Mouse (Mus musculus): ENCODE results near the gene Apoa2.
"Not testable (repeated sequence)": the region's sequence is repeated elsewhere in the genome, so short reads cannot be mapped to it uniquely, and the experiment has no call there.

The Apoa2 gene

GRCm38 (mm10) chr1:171235791-171236190, 10.9 kb downstream of the Apoa2 start:
- in situ Hi-C loops (cut with MboI, MseI): no loop called here

DNA sequence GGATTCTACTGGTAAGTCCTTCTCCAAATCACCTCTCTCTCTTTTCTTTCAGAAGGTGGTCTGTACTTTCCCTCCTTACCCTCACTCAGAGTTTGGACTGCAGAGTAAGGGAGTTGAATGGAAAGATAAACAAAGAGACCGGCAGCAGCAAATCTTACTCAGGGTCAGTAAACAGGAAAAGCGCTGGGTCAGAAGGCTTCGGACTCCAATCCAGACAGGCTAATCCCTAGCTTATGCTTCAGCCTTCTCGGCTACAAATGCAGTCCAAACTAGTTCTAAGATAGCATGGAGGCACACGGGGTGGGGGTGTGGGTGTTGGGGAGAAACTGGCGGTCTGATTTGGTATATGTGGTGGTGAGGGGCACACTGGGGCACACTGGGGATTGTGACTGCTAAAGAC, 12.6 kb downstream of the Apoa2 start:
- in situ Hi-C loops (cut with MboI, MseI): no loop called here

DNA sequence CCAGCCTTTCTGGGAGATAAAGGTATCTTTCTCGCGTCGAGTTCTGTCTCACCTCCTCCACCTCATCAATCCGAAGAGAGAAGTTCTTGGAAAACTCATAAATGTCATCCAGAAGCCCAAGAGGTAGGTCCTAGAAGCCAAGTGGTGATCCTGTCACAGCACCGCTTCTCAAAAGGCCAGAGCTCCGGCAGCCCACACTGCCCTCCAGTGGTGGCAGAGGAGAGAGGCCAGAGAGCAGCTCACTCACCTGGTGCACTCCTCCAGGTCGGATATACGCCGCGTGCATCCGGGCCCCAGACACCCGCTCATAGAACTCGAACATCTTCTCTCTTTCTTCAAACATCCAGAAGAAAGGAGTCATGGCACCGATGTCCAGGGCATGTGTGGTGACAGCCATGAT, 13.6 kb downstream of the Apoa2 start:
- in situ Hi-C loops (cut with MboI, MseI): no loop called here

- in situ Hi-C loops (cut with MboI, MseI): no loop called here
Measured at GRCm38 (mm10) chr1:171239992-171240744, 15.3 kb downstream of the Apoa2 start.

- in situ Hi-C loops (cut with MboI, MseI): no loop called here
Measured at GRCm38 (mm10) chr1:171240911-171241310, 16.1 kb downstream of the Apoa2 start.

DNA sequence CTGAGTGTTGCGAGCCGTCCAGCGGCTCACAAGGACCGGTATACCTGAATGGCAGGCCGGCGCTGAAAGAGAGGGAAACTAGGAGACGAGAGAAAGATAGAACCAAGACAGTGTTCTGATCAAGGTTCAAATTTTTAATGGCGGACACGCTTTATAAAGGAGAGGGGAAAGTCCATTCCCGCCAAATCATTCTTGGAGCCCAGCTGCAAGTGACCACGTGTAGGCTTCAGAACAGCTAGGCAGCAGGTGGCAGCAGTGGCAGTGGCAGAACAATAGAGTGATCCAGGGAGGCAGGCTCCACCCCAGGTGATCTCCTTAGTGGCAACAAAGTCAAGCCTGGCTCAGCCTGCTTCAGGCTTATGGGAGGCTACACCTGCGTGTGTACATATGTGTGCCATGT, 17.1 kb downstream of the Apoa2 start:
- in situ Hi-C loops (cut with MboI, MseI): not testable (repeated sequence)

DNA sequence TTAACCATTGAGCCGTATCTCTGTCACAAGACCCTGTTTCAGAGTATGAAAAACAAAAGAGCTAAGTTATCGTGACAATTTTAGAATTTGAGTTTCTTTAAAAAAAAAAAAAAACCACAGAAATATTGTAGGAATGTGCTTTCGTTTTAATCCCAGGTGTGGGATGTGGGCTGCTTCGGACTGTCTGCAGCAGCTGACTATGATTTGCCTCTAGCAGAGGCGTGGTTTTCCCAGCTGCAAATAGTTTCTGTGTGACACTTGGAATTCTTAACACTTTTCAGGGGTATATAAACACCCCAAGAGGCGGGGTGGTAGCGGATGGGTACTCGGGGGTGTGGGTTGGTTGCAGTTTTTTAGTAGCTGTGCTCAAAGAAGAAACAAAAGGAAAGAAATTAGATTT, 20.5 kb downstream of the Apoa2 start:
- in situ Hi-C loops (cut with MboI, MseI): no loop called here

DNA sequence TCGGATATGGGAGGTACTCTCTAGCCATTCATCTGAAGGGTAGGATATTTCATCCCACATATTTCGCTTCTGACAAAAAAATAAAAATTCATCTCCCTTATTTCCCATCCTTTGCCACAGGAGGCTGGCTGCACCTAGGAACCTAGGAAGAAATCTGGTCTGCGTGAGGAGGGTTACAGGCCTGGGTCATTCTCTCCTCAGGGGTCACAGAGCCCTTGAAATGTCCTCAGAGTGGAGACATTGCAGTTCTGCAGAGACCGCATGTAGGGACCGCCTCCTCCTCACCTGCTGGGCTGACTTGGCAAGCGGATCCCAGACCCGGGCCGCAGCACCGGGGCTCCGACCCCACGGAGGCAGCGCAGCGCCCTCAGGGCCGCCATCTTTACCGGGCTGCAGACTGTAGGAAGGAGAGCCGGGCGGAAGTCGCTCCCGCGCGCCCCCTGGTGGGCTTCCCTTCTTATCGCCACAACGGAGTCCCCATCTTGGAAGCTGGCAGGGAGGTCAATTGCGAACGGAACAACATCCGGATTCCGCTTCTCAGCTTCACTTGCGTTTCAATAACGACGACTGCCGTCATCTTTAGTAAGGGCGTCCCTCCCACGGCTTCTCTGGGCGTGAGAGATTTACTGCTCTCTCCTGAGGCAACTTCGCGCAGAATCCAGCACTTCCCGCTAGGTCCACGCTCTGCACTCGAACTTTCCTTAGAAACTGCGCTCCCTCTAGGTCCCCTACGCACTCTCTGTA, 22.0 kb downstream of the Apoa2 start:
- in situ Hi-C loops (cut with MboI, MseI): no loop called here

- in situ Hi-C loops (cut with MboI, MseI): no loop called here
Measured at GRCm38 (mm10) chr1:171247453-171247841, 22.6 kb downstream of the Apoa2 start.

GRCm38 (mm10) chr1:171247916-171248315, 23.1 kb downstream of the Apoa2 start:
- in situ Hi-C loops (cut with MboI, MseI): no loop called here

GRCm38 (mm10) chr1:171248386-171249226, 23.8 kb downstream of the Apoa2 start:
- in situ Hi-C loops (cut with MboI, MseI): no loop called here

DNA sequence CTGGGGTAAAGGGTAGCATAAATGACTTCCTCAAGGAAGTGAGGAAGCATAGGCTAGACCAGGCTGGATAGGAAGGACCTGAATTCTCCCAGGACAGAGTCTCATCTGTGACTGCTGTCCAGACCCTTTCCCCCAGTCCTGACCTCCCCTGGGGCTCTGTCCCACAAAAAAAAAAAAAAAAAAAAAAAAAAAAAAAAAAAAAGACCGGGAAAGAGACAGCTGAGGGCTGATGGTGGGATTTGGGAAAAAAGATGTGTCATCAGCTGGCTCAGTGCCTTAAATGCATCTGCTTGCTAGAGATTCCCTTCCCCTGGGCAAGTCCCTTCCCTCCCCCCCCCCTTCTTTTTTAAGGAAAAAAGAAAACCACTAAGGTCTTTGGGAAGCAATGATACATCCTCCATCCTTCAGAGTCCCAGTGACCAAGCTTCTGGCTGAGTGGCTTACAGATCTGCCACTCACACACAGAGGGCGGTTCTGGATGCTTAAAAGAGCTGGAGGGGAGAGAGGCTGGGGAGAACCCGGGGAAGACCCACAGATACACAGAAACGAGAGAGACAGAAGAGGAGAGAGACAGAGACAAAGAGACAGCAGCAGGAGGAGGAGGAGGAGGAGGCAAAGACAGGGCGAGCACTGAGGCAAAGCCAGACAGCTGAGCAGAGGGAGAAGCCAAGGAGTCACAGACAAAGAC, 25.2 kb downstream of the Apoa2 start, which contains the start of gene Adamts4:
Gene Adamts4, plus strand, starts transcription at position 509 of the 688 bp plus-strand sequence.
- in situ Hi-C loops (cut with MboI, MseI): no loop called here

DNA sequence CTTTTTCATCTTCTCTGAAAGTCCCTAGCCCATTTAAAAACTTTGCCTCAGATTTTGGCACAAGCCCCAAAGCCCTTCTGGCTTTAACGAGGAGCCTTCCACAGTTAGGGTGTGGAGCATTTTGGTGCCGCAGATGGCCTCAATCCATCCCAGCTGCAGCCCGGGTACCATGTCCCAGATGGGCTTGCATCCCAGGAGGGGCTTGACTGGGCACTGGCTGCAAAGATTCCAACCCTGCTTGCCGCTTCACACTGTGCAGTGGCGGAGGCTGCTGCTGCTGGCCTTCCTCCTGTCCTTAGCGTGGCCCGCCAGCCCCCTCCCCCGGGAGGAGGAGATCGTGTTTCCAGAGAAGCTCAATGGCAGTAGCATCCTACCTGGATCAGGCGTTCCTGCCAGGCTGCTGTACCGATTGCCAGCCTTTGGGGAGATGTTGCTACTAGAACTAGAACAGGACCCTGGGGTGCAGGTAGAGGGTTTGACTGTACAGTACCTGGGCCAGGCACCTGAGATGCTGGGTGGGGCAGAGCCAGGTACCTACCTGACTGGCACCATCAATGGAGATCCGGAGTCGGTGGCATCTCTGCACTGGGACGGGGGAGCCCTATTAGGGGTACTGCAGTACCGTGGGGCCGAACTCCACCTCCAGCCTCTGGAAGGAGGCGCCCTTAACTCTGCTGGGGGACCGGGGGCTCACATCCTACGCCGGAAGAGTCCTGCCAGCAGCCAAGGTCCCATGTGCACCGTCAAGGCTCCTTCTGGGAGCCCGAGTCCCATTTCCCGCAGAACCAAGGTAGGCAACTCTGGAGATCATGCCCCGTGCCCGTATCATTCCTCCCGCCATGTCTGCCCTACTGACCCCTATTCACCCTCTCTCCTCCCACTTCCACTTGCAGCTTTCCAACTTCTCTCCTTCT, 26.1 kb downstream of the Apoa2 start, which contains the start of gene Ndufs2:
Gene Ndufs2, minus strand, starts transcription at position 709 of the 914 bp plus-strand sequence.
- in situ Hi-C loops (cut with MboI, MseI): no loop called here

- in situ Hi-C loops (cut with MboI, MseI): no loop called here
Measured at GRCm38 (mm10) chr1:171251594-171252324, 26.9 kb downstream of the Apoa2 start.

DNA sequence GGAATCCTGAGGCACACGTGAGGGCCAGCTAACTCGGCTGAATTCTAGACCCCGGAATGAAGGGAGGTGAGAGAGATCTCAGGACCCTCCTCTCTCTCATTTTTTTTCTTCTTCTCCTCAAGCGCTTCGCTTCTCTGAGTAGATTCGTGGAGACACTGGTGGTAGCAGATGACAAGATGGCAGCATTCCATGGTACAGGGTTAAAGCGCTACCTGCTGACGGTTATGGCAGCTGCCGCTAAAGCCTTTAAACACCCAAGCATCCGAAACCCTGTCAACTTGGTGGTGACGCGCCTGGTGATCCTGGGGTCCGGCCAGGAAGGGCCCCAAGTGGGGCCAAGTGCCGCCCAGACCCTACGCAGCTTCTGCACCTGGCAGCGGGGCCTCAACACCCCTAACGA, 27.6 kb downstream of the Apoa2 start:
- in situ Hi-C loops (cut with MboI, MseI): no loop called here

- in situ Hi-C loops (cut with MboI, MseI): no loop called here
Measured at GRCm38 (mm10) chr1:171256095-171256818, 31.4 kb downstream of the Apoa2 start.

DNA sequence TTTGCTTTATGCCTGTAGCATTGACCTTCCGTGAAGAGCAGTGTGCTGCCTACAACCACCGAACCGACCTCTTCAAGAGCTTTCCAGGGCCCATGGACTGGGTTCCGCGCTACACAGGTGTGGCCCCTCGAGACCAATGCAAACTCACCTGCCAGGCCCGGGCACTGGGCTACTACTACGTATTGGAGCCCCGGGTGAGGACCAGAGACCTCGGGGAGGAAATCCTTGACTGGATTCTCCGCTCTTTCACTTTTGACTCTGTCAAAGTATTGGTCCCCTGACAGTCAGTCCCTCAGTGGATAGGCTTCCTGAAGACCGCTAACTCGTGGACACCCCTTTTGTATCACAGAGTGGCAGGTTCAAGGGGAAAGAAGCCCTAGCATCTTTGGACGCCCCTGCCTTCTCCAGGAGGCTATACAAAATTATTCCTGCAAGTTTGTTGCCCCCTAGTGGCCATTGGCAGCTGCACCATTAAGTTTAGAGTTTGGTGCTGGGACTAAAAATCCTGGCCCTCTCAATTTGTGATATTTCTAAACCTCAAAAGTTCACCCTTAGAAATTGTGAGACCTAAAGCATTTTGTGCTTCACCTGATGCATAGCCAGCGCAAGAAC, 32.2 kb downstream of the Apoa2 start:
- in situ Hi-C loops (cut with MboI, MseI): no loop called here

DNA sequence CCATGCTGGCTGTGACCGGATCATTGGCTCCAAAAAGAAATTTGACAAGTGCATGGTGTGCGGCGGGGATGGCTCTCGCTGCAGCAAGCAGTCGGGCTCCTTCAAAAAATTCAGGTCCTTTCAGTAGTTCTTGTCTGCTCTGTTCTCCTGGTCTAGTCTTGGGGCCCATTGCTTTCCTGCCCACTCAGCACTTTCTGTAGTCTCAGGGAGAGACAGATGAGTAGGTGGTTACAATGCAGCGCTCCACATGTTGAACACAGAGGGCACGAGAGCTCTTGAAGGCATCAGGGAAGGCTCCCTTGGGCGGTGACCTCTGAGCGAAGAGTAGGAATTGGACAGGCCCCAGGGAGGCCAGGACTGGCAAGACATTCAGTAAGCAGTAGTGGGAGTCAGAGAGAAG, 32.9 kb downstream of the Apoa2 start:
- in situ Hi-C loops (cut with MboI, MseI): no loop called here

- in situ Hi-C loops (cut with MboI, MseI): no loop called here
Measured at GRCm38 (mm10) chr1:171258921-171259320, 34.1 kb downstream of the Apoa2 start.
